Mouse (Mus musculus): ENCODE measurements around the gene Cxadr.

Gene Cxadr

GRCm38 (mm10) chr16:78301183-78301830 is at the start of gene Cxadr:
Cxadr (plus strand) TSS chr16:78301489.
- in situ Hi-C loops (cut with MseI, MboI), result no loop called here

- in situ Hi-C loops (cut with MseI, MboI), result no loop called here
These were observed 42.3 kb upstream of the Cxadr start for GRCm38 (mm10) chr16:78258989-78259388.

- in situ Hi-C loops (cut with MseI, MboI), result no loop called here
These were observed 41.0 kb upstream of the Cxadr start for GRCm38 (mm10) chr16:78260070-78260879.

GRCm38 (mm10) chr16:78261520-78261919 is 39.8 kb upstream of the Cxadr start:
- in situ Hi-C loops (cut with MseI, MboI), result no loop called here

- in situ Hi-C loops (cut with MseI, MboI), result no loop called here
These were observed 36.7 kb upstream of the Cxadr start for GRCm38 (mm10) chr16:78264442-78265150.

- in situ Hi-C loops (cut with MseI, MboI), result no loop called here
These were observed 36.1 kb upstream of the Cxadr start for GRCm38 (mm10) chr16:78265151-78265590.

- in situ Hi-C loops (cut with MseI, MboI), result no loop called here
These were observed 35.5 kb upstream of the Cxadr start for GRCm38 (mm10) chr16:78265826-78266225.

- in situ Hi-C loops (cut with MseI, MboI), result no loop called here
These were observed 33.8 kb upstream of the Cxadr start for GRCm38 (mm10) chr16:78267453-78267852.

- in situ Hi-C loops (cut with MseI, MboI), result no loop called here
These were observed 33.1 kb upstream of the Cxadr start for GRCm38 (mm10) chr16:78268167-78268566.

GRCm38 (mm10) chr16:78274825-78275455 is 26.3 kb upstream of the Cxadr start:
- in situ Hi-C loops (cut with MseI, MboI), result no loop called here

GRCm38 (mm10) chr16:78277567-78277966 is 23.7 kb upstream of the Cxadr start:
- in situ Hi-C loops (cut with MseI, MboI), result no loop called here

GRCm38 (mm10) chr16:78280093-78280881 is 21.0 kb upstream of the Cxadr start:
- in situ Hi-C loops (cut with MseI, MboI), result no loop called here

GRCm38 (mm10) chr16:78283231-78283630 is 18.1 kb upstream of the Cxadr start:
- in situ Hi-C loops (cut with MseI, MboI), result no loop called here

GRCm38 (mm10) chr16:78294051-78294450 is 7.2 kb upstream of the Cxadr start:
- in situ Hi-C loops (cut with MseI, MboI), result no loop called here

- in situ Hi-C loops (cut with MseI, MboI), result no loop called here
These were observed 6.5 kb upstream of the Cxadr start for GRCm38 (mm10) chr16:78294606-78295275.

- in situ Hi-C loops (cut with MseI, MboI), result no loop called here
These were observed 5.7 kb upstream of the Cxadr start for GRCm38 (mm10) chr16:78295601-78296000.

GRCm38 (mm10) chr16:78296114-78296513 is 5.2 kb upstream of the Cxadr start:
- in situ Hi-C loops (cut with MseI, MboI), result no loop called here

GRCm38 (mm10) chr16:78301831-78302677 is 765 bp downstream of the Cxadr start:
- in situ Hi-C loops (cut with MseI, MboI), result no loop called here

- in situ Hi-C loops (cut with MseI, MboI), result no loop called here
These were observed 1.4 kb downstream of the Cxadr start for GRCm38 (mm10) chr16:78302678-78303050.

Measured in mouse trophoblast stem cell (cell line).